Mouse (Mus musculus) intestine, postnatal 0 days (tissue): Measurements from ENCODE around the gene Tufm. TPM values are rescaled to one million over a fixed set of nuclear protein-coding genes. Genes with fewer than 3 reads are reported as not detected.
"Not testable (repeated sequence)": the region's sequence is repeated elsewhere in the genome, so short reads cannot be mapped to it uniquely, and the experiment has no call there.

ENCODE experiments used
- ATAC-seq: fragments of 200-750 bp; cut with Nextera tagmentation; 2 replicates; pipeline ENCODE4 v1.8.0; 2017; ENCODE audit warnings: mild to moderate bottlenecking, moderate TSS enrichment, moderate library complexity
- H3K27ac ChIP-seq: fragments of 300-500 bp; sonication (generic); 2 replicates; pipeline ENCODE4 v1.5.1; 2014; ENCODE audit warnings: mild to moderate bottlenecking, low read depth, low read length, moderate library complexity
- H3K27me3 ChIP-seq: fragments of 300-500 bp; sonication (generic); replicated peaks from 2 replicates; pipeline ENCODE4 v1.6.1; 2014; ENCODE audit warnings: low read length, mixed read lengths; ENCODE audit not compliant: control insufficient read depth, insufficient read depth
- H3K36me3 ChIP-seq: fragments of 300-500 bp; sonication (generic); 2 replicates; pipeline ENCODE4 v1.6.1; 2014; ENCODE audit warnings: mild to moderate bottlenecking, moderate library complexity; ENCODE audit not compliant: control insufficient read depth, insufficient read depth
- H3K4me1 ChIP-seq: fragments of 300-500 bp; sonication (generic); replicated peaks from 2 replicates; pipeline ENCODE4 v1.6.1; 2014; ENCODE audit warnings: antibody characterized with exemption, low read length, mixed read lengths; ENCODE audit not compliant: control insufficient read depth, insufficient read depth
- H3K4me2 ChIP-seq: fragments of 300-500 bp; sonication (generic); replicated peaks from 2 replicates; pipeline ENCODE4 v1.6.1; 2014; ENCODE audit warnings: low read depth, mild to moderate bottlenecking, moderate library complexity
- H3K4me3 ChIP-seq: fragments of 300-500 bp; sonication (generic); 2 replicates; pipeline ENCODE4 v1.5.1; 2014; ENCODE audit warnings: low read depth, low read length
- H3K9ac ChIP-seq: fragments of 300-500 bp; sonication (generic); 2 replicates; pipeline ENCODE4 v1.6.1; 2014; ENCODE audit warnings: mild to moderate bottlenecking, low read depth, low read length
- H3K9me3 ChIP-seq: fragments of 300-500 bp; sonication (generic); 2 replicates; pipeline ENCODE4 v1.6.1; 2016; ENCODE audit warnings: mixed run types; ENCODE audit not compliant: control insufficient read depth
- CTCF ChIP-seq: sonication (generic); IDR thresholded peaks from 2 replicates; pipeline ENCODE4 v1.5.1; 2016; ENCODE audit warnings: low read depth, mild to moderate bottlenecking, control low read depth, antibody characterized with exemption, moderate library complexity
- whole genome bisulfite sequencing: fragments of 180-500 bp; shearing (Covaris S2); extraction: QIAGEN DNeasy Blood & Tissue Kit; methylation state at CpG from one replicate; pipeline ENCODE4 v1.1.7; 2014; 5-methylcytosine and 5-hydroxymethylcytosine counted together
- polyA plus RNA-seq: library from polyadenylated mRNA; unstranded; fragments of >200 nt; fragmentation: Nextera tagmentation; extraction: Ambion mirVana; gene quantifications from 2 replicates; pipeline ENCODE4 v1.2.1, GENCODE M21; 2015

Tufm gene
- polyA plus RNA-seq, 1 experiment from 2014 or later = 76.5 TPM

DNA sequence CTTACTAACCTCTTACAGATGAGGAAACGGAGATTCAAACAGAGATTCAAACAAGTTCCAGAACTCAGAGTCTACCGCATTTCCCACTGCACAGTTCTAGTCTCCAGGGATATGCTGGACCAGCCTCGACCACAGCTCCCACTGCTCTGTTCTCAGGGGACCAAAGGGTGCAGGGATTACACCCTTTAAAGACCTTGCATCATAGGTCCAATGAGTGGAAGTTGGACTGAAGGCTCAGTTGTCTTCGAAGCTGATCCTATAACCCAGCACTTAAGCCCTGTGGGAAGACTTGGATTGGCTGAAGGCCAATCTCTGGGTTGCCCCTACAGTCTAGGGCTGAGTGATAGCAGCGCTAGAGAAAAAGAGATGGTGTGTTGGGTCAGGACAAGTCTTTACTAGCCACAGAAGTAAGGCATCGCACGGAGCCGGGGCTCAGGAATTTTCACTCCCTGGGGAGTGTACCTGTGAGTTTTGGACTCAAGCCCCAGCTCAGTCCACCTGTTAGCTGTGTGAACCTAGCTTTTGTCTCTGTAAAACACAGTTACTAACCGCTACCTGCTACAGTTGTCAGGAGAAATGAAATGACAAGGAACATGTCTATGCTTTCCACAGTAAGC, 13.6 kb upstream of the Tufm start:
- H3K27ac ChIP-seq = no peak overlapping the region
- ATAC-seq = no peak
- peak overlapping the region; percentile 91 for H3K4me2 ChIP-seq
- H3K9ac ChIP-seq = no peak overlapping the region
- no peaks in the 10 kb centered on the region for H3K9me3 ChIP-seq
- WGBS = 77% methylated on average over 9 of the region's 9 CpGs
- no peaks in the 10 kb centered on the region for H3K27me3 ChIP-seq
- TF ChIP-seq CTCF = no peak
- H3K4me3 ChIP-seq = peak overlapping the region; percentile 92
- peaks cover 41% of the 10 kb centered on the region for H3K36me3 ChIP-seq
- H3K4me1 ChIP-seq = peaks cover 3% of the 10 kb centered on the region; the same call in 1 of the 2 replicates

DNA sequence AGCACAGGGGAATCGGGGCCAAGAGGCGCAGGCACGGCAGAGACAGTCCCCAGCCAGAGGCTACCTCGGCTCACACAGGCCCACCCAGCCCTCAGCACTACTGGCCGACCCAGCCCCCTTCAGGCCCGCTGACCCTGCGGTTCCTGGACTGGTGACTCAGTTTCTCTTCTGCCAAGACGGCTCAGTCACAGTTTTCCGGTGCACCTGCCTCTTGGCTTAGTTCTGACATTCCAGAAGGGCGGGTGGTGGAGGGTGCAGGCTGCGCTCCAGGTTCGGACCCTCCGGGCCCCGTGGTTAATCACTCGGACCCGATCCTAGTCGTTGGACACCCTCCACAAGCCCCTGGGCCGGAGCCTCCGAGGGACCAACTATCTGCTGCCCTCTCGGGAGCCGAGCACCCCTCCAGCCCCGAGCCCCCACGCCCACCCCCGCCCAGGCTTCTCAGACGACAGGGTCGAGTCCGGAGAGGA, 12.6 kb upstream of the Tufm start:
- Histone ChIP-seq H3K4me3 (peak overlapping the region; percentile 92), H3K9ac (peak overlapping the region; percentile 90), H3K27ac (peak overlapping the region; percentile 94), H3K9me3 (no peaks in the 10 kb centered on the region), H3K4me2 (peak overlapping the region; percentile 91), H3K27me3 (no peaks in the 10 kb centered on the region), H3K36me3 (peaks cover 32% of the 10 kb centered on the region), H3K4me1 (peaks cover 3% of the 10 kb centered on the region; the same call in 1 of the 2 replicates)
- ATAC-seq = peak; percentile 12; the same call in 1 of the 2 replicates
- 0% methylated on average over 25 of the region's 27 CpGs for WGBS
- no peak for TF ChIP-seq CTCF

DNA sequence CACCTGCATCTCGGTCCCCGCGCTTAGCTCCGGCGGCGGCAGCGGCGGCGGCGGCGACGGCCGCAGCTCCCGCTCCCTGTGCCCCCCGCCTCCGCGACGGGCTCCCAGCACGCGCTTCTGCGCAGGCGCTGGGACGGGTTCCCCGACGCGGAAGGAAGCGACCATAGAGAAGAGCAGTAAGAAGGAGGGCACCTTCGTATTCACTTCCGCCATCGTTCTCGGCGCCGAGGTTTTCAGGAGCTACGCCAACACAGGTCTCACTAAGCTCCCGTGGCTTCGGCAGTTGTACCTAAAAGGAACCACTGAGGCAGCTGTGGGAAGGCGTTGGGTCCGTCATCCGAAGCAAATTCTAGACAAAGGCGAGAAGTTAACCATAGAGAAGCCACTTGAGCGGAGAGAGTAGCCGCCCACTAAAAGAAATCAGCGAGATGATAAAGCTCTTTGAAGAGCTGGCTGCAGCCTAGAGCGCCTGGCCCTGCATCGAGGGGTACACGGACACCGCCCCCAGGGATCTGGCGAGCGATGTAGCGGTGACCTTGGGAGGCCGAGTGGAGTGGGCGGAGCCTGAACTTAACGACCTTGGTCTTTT, 12.1 kb upstream of the Tufm start, which contains the start of gene Sh2b1:
TSS of gene Sh2b1 (minus strand) at position 432 of the 589 bp plus-strand sequence.
- peak; percentile 64 for TF ChIP-seq CTCF
- peaks cover 3% of the 10 kb centered on the region; the same call in 1 of the 2 replicates for H3K4me1 ChIP-seq
- H3K9ac ChIP-seq = peak within 1 kb of the TSS; percentile 90
- peaks cover 27% of the 10 kb centered on the region for H3K36me3 ChIP-seq
- H3K4me2 ChIP-seq = peak within 1 kb of the TSS; percentile 91
- H3K9me3 ChIP-seq = no peaks in the 10 kb centered on the region
- H3K27ac ChIP-seq = peak within 1 kb of the TSS; percentile 94
- peak within 1 kb of the TSS; percentile 92 for H3K4me3 ChIP-seq
- ATAC-seq = peak; percentile 89
- no peaks in the 10 kb centered on the region for H3K27me3 ChIP-seq
- under 1% methylated on average over 53 of the region's 53 CpGs for WGBS

DNA sequence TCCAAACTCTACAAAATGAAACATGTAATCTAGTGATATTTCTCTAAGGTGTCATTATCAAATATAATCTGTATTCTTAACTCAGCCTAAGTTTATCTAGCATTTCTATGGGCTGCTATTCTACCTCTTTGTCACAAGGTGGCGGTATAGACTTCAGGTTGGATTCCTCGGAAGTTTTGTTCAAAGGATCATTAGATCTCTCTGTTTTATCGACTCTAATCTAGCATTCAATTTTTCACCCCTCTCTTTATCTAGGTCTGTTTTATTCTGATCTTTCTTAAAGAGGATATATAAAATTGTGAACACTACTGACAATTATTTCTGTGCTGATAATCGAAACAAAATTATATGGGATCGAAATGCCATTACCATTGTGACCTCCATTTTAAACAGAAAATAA, 5.5 kb upstream of the Tufm start:
- peak overlapping the region; percentile 66 for H3K4me2 ChIP-seq
- no peaks in the 10 kb centered on the region for H3K9me3 ChIP-seq
- H3K9ac ChIP-seq = no peak overlapping the region
- H3K27me3 ChIP-seq = no peaks in the 10 kb centered on the region
- H3K27ac ChIP-seq = no peak overlapping the region
- no peaks in the 10 kb centered on the region for H3K36me3 ChIP-seq
- WGBS = 22% methylated on average over 5 of the region's 5 CpGs
- H3K4me3 ChIP-seq = 0 out of 2 replicates have a peak overlapping the region, but pooled peaks have one; percentile 22
- no peaks in the 10 kb centered on the region for H3K4me1 ChIP-seq
- ATAC-seq = no peak
- peak; percentile 77 for TF ChIP-seq CTCF

DNA sequence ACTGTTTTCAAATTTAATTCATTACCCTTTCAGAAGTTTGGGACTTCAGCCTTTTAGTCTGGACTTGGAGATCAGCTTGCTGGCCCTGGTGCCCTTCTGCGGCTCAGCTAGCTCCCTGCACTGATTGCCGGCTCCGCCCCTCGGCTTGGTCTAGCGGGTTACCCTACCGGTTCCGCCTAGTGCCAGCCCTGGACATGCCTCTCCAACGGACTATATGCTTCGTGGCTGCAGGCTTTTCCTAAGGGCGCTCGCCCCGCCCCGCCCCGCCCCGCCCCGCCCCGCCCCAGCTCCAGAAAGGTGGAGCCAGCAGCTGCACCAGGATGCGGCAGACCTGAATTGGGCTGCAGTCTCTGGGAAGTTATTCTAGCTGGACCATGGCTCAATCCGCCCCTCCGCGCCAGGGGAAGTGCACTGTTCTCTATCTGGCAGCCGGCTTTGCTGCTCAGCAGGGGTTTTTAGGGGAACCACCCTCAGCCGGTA, 4.7 kb upstream of the Tufm start:
- peak overlapping the region; percentile 36; the same call in 1 of the 2 replicates for H3K27ac ChIP-seq
- no peaks in the 10 kb centered on the region for H3K27me3 ChIP-seq
- H3K9me3 ChIP-seq = no peaks in the 10 kb centered on the region
- H3K4me1 ChIP-seq = no peaks in the 10 kb centered on the region
- ATAC-seq = peak; percentile 88
- peak overlapping the region; percentile 23; the same call in 1 of the 2 replicates for H3K9ac ChIP-seq
- H3K4me3 ChIP-seq = peak overlapping the region; percentile 22
- H3K4me2 ChIP-seq = peak overlapping the region; percentile 66
- WGBS = under 1% methylated on average over 23 of the region's 23 CpGs
- peak; percentile 19; the same call in 1 of the 2 replicates for TF ChIP-seq CTCF
- no peaks in the 10 kb centered on the region for H3K36me3 ChIP-seq

DNA sequence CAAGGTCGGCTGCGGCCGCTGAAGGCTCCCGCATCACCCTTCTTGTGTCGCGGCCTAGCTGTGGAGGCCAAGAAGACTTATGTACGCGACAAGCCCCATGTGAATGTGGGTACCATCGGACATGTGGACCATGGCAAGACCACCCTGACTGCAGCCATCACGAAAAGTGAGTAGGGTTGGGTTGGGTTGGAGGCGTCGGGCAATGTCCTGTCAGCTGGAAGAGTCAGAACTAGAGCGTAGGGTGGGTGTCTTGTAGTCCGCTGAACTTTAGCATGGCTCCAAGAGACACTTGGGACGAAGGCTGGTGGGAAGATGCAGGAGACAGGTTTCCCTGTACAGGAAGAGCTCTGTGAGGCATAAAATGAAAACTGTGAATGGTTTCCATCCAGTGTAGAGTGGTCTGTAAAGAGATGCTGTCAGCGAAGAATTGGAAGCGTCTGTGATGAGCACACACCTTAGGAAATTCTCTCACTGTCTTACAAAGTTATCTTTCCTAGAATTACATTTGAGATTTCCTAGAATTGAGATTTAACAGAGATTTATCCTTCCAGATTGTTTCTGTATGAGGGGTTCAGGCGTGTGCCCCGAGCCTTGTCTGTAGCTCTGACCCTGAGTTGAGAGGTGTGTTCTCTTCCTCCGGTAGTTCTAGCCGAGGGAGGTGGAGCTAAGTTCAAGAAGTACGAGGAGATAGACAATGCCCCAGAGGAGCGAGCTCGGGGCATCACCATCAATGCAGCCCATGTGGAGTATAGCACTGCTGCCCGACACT, 640 bp downstream of the Tufm start:
- not testable (repeated sequence) for H3K27me3 ChIP-seq, H3K9me3 ChIP-seq, ATAC-seq, H3K4me1 ChIP-seq
- H3K36me3 ChIP-seq = peaks cover 23% of the 10 kb centered on the region
- H3K4me2 ChIP-seq = peak overlapping the region; percentile 67
- peak overlapping the region; percentile 67 for H3K9ac ChIP-seq
- H3K27ac ChIP-seq = peak overlapping the region; percentile 60; the same call in 1 of the 2 replicates
- 11% methylated on average over 23 of the region's 25 CpGs for WGBS
- peak overlapping the region; percentile 65 for H3K4me3 ChIP-seq
